Mouse (Mus musculus) embryonic facial prominence, embryonic 13.5 days (tissue): ENCODE data around the gene Rnf213. TPM values are rescaled to one million over a fixed set of nuclear protein-coding genes. Genes with fewer than 3 reads are reported as not detected.
"Not testable (repeated sequence)": the region's sequence is repeated elsewhere in the genome, so short reads cannot be mapped to it uniquely, and the experiment has no call there.

Experiments used
- ATAC-seq: fragments of 200-750 bp; cut with Nextera tagmentation; 2 replicates; pipeline ENCODE4 v1.8.0; 2017; ENCODE audit warnings: low read depth; ENCODE audit not compliant: insufficient number of reproducible peaks, insufficient read depth, low FRiP score, low TSS enrichment
- H3K27ac ChIP-seq: fragments of 300-500 bp; sonication (generic); 2 replicates; pipeline ENCODE4 v1.5.1; 2015; ENCODE audit warnings: moderate library complexity, mild to moderate bottlenecking, inconsistent platforms
- H3K27me3 ChIP-seq: fragments of 300-500 bp; sonication (generic); 2 replicates; pipeline ENCODE4 v1.6.1; 2015; ENCODE audit warnings: mild to moderate bottlenecking, inconsistent platforms
- H3K36me3 ChIP-seq: fragments of 300-500 bp; sonication (generic); 2 replicates; pipeline ENCODE4 v1.6.1; 2015; ENCODE audit warnings: mild to moderate bottlenecking, inconsistent platforms
- H3K4me1 ChIP-seq: fragments of 300-500 bp; sonication (generic); 2 replicates; pipeline ENCODE4 v1.6.1; 2015; ENCODE audit warnings: inconsistent platforms
- H3K4me2 ChIP-seq: fragments of 300-500 bp; sonication (generic); 2 replicates; pipeline ENCODE4 v1.6.1; 2015; ENCODE audit warnings: moderate library complexity, mild to moderate bottlenecking, inconsistent platforms
- H3K4me3 ChIP-seq: fragments of 300-500 bp; sonication (generic); 2 replicates; pipeline ENCODE4 v1.5.1; 2015; ENCODE audit warnings: mild to moderate bottlenecking, inconsistent platforms
- H3K9ac ChIP-seq: fragments of 300-500 bp; sonication (generic); 2 replicates; pipeline ENCODE4 v1.6.1; 2015; ENCODE audit warnings: mild to moderate bottlenecking, inconsistent platforms
- H3K9me3 ChIP-seq: fragments of 300-500 bp; sonication (generic); 2 replicates; pipeline ENCODE4 v1.6.1; 2016; ENCODE audit warnings: inconsistent platforms
- WGBS: fragments of 180-500 bp; shearing (Covaris S2); methylation state at CpG from one replicate; pipeline ENCODE4 v1.1.7; 2015; ENCODE audit warnings: mixed read lengths; 5-methylcytosine and 5-hydroxymethylcytosine counted together
- polyA plus RNA-seq: library from polyadenylated mRNA; unstranded; fragments of >200 nt; fragmentation: Nextera tagmentation; extraction: Ambion mirVana; gene quantifications from 2 replicates; pipeline ENCODE4 v1.2.1, GENCODE M21; 2015

Gene Rnf213
- polyA plus RNA-seq, 1 experiment from 2014 or later, result 2.1 TPM

DNA sequence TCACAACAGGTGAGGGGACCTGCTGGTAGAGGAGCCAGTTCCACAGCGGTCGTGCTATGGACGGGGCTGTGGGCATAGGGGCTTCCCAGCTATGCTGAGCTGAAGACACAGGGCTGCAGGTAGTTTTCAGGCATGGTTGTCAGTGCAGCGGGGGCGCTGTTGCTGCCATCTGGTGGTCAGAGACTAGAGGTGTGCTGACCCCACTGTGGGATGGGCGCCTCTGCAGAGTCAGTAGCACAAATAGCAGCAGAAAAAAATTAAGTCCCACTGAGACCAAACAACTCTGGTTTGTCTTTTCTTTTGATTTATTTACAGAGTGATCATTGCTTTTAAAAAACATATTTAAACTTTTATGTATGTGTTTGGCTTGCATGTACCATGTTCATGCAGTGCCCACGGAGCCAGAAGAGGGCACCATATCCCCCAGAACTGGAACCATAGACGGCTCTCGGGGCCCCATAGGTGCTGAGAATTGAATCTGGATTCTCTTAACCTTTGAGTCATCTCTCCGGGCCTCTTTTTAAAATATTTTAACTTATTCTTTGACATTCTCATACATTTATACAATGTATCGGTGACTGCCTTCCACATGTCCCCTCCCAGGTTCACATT lies 29.3 kb upstream of the Rnf213 start:
- H3K27ac ChIP-seq, result no peak overlapping the region
- H3K9me3 ChIP-seq, result no peaks in the 10 kb centered on the region
- no peaks in the 10 kb centered on the region for H3K27me3 ChIP-seq
- H3K4me2 ChIP-seq, result 0 out of 2 replicates have a peak overlapping the region, but pooled peaks have one; percentile 20
- 30% methylated on average over 11 of the region's 11 CpGs for WGBS
- ATAC-seq, result peak; percentile 71; the same call in 1 of the 2 replicates
- peaks cover 3% of the 10 kb centered on the region; the same call in 1 of the 2 replicates for H3K4me1 ChIP-seq
- H3K36me3 ChIP-seq, result peaks cover 51% of the 10 kb centered on the region
- H3K9ac ChIP-seq, result no peak overlapping the region
- no peak overlapping the region for H3K4me3 ChIP-seq

DNA sequence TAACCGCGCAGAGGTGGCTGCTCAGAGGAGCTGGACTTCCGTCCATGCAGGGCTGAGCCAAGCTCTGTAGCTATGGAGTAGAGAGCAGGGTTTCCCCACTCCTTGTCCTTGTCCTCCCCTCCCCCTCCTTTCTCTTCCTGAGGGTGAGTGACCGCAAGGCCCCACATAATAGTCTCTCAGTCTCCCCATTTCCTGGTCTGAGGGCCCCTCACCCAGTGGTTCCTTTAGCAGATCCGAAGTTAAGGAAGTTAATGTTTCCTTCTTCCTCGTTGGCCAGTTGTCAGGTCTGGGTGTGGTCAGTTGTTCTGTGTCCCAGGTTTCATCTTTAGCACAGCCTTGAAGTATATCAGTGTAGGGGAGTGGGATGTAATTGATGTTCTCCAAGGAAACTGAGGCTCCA lies 17.5 kb upstream of the Rnf213 start:
- ATAC-seq, result no peak
- Histone ChIP-seq H3K4me1 (no peaks in the 10 kb centered on the region), H3K27me3 (no peaks in the 10 kb centered on the region), H3K9ac (no peak overlapping the region), H3K4me3 (no peak overlapping the region), H3K4me2 (no peak overlapping the region), H3K36me3 (peaks cover 40% of the 10 kb centered on the region), H3K9me3 (no peaks in the 10 kb centered on the region), H3K27ac (no peak overlapping the region)
- 70% methylated on average over 6 of the region's 6 CpGs for WGBS

DNA sequence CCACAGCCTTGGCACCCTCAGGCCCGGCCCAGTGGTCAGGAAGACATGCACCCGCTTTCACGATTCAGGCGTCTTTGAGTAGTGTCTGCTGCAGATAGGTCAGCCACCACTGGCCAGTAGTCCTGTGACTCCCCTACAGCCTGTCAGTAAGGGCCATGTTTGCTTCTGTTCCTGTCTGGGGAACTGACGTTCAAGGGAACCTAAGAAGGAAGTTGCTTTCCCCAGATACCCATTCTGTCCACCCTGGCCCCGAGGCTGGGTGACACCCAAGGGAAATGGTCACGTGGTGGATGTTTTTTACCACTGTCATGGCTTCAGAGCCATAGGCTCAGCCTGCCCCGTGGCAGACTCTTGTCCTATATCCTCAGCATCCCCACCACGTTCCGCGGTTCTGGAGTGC lies 15.6 kb upstream of the Rnf213 start:
- Histone ChIP-seq H3K9ac (no peak overlapping the region), H3K4me1 (no peaks in the 10 kb centered on the region), H3K36me3 (peaks cover 46% of the 10 kb centered on the region), H3K4me3 (no peak overlapping the region), H3K4me2 (no peak overlapping the region), H3K27me3 (no peaks in the 10 kb centered on the region), H3K27ac (no peak overlapping the region), H3K9me3 (no peaks in the 10 kb centered on the region)
- 93% methylated on average over 11 of the region's 11 CpGs for WGBS
- ATAC-seq, result no peak

DNA sequence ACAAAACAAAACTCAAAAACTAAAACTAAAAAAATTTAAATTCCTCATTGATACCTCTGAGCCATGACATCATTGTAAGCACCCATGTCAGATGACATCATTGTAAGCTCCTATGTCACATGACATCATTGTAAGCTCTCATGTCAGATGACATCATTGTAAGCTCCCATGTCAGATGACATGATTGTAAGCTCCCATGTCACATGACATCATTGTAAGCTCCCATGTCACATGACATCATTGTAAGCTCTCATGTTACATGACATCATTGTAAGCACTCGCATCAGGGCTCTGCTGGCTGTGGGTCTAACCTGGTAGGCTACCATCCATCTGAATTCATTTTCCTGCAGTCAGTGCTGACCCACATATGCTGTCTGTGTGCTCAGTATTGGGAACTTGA lies 14.3 kb upstream of the Rnf213 start:
- no peak for ATAC-seq
- Histone ChIP-seq H3K27ac (no peak overlapping the region), H3K27me3 (no peaks in the 10 kb centered on the region), H3K36me3 (peaks cover 46% of the 10 kb centered on the region), H3K4me3 (no peak overlapping the region), H3K4me1 (no peaks in the 10 kb centered on the region), H3K4me2 (no peak overlapping the region), H3K9ac (no peak overlapping the region), H3K9me3 (no peaks in the 10 kb centered on the region)
- 80% methylated on average over 1 of the region's 1 CpGs for WGBS

DNA sequence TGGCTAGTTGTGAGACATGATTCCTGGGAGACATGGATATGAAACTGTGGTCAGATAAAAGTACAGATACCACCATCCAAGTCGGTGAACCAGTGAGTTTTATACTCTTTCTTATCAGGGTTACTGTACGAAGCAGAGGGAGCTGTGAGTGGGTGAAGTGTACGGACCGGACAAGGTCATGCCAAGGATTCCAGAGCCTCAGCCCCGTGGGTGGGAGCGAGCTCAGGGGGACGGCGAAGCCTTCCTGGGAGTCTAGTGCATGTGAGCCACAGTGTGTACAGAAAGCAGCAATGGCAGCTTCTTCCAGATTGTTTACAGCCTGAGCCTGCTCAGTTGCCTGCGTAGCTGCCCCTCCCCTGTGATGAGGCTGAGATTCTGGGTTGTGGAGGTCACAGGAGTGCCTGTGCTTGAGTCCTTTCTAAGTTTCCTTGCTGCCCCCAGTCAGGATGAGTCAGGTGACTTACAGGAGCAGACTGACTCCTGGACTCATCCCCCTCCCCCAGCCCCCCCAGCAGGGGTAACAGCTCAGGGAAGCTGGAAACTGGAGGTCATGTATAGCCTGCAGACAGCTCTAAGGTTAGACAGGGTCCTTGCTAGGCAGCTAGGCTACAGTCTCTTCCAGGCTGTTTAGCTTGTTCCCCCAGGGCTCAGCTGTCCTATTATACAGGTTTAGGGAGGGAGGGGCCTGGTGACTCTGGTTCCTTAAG lies 11.1 kb upstream of the Rnf213 start:
- Histone ChIP-seq H3K9ac (no peak overlapping the region), H3K4me2 (no peak overlapping the region), H3K27me3 (no peaks in the 10 kb centered on the region), H3K36me3 (peaks cover 41% of the 10 kb centered on the region), H3K9me3 (no peaks in the 10 kb centered on the region), H3K4me1 (no peaks in the 10 kb centered on the region), H3K4me3 (no peak overlapping the region), H3K27ac (no peak overlapping the region)
- ATAC-seq, result no peak
- 80% methylated on average over 9 of the region's 9 CpGs for WGBS

DNA sequence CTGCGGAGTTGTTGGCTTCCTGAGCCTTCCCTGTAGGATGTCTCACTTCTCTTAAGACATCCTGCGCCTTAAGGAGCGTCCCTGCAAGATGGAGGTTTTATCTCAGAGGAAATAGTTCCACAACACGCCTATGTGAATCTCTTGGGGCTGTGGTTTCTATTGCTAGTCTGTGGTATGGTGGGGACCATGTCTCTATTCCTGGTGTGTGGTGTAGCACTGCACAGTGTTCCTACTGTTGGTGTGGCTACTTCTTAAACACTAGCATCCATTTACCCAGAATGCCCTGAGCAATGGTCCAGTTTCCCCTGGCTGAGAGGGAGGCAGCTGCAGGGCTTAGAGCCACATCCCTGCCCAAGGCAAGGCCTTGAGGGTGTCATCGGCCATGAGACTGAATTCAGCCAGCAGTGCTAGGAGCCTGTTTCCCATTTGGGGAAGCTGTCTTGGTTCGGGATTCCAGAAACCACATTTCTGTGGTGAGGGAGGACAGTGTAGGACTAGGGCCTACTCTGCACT lies 10.5 kb upstream of the Rnf213 start:
- no peak overlapping the region for H3K9ac ChIP-seq
- no peaks in the 10 kb centered on the region for H3K4me1 ChIP-seq
- peaks cover 1% of the 10 kb centered on the region; the same call in 1 of the 2 replicates for H3K27me3 ChIP-seq
- H3K9me3 ChIP-seq, result no peaks in the 10 kb centered on the region
- 56% methylated on average over 6 of the region's 6 CpGs for WGBS
- no peak for ATAC-seq
- no peak overlapping the region for H3K4me3 ChIP-seq
- peaks cover 35% of the 10 kb centered on the region for H3K36me3 ChIP-seq
- no peak overlapping the region for H3K4me2 ChIP-seq
- no peak overlapping the region for H3K27ac ChIP-seq

DNA sequence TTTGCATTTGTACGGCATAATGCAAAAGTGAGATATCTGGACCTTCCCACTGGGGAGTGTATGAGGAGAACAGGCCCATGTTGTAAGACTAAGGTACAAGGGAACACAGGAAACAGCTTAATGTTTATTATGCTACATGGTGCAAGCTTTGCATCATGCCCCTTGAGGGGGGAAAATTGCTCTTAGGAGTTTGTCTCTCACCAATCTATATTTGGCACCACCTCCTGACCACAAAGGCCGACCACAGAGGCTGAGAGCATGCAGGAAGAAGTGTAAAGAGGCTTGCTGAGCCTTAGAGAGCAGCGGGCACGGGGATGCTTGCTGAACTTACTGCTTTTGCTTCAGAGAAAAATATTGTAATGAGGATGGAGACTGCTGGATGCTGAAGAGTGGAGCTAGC lies 8.0 kb upstream of the Rnf213 start:
- 64% methylated on average over 4 of the region's 4 CpGs for WGBS
- Histone ChIP-seq H3K27ac (no peak overlapping the region), H3K36me3 (peaks cover 11% of the 10 kb centered on the region), H3K4me1 (peaks cover 4% of the 10 kb centered on the region), H3K27me3 (peaks cover 27% of the 10 kb centered on the region), H3K4me3 (no peak overlapping the region), H3K9ac (no peak overlapping the region), H3K9me3 (no peaks in the 10 kb centered on the region), H3K4me2 (no peak overlapping the region)
- ATAC-seq, result no peak

DNA sequence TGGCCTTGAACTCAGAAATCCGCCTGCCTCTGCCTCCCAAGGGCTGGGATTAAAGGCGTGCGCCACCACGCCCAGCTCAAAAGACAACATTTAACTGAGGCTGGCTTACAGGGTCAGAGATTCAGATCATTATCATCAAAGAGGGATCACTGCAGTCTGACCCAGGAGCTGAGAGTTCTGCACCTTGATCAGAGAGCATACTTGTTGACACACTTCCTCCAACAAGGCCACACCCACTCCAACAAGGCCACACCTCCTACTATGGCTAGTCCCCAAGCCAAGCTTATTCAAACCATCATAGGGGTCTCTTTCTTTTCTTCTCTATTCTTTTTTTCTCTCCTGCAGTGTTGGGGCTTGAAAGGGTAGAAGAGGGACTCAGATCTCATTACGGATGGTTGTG lies 6.6 kb upstream of the Rnf213 start:
- H3K4me1 ChIP-seq, result peaks cover 17% of the 10 kb centered on the region
- H3K9me3 ChIP-seq, result no peaks in the 10 kb centered on the region
- 0 out of 2 replicates have a peak, but pooled peaks cover 2% of the 10 kb centered on the region for H3K36me3 ChIP-seq
- no peak overlapping the region for H3K4me2 ChIP-seq
- peaks cover 41% of the 10 kb centered on the region for H3K27me3 ChIP-seq
- no peak overlapping the region for H3K9ac ChIP-seq
- no peak for ATAC-seq
- no peak overlapping the region for H3K27ac ChIP-seq
- H3K4me3 ChIP-seq, result no peak overlapping the region
- WGBS, result 96% methylated on average over 5 of the region's 5 CpGs

DNA sequence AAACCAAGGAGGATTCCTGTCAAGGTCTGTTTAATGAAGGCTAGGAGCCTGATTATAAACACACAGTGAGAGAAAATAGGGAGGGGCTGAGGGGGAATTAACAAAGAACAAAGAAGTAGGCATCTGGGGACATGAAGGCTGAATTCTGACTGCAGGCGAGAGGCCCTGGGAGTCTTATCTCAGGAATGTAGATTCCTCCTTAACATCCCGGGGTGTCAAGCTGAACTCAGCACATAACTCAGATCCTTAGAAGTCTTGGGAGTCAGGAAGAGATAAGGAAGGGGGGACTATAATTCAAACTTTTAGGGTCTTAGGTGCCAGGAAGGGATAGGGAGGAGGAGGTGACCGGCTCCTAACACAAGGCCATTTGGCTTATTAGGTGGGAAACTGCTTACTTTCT lies 5.6 kb upstream of the Rnf213 start:
- H3K36me3 ChIP-seq, ATAC-seq, H3K9ac ChIP-seq, H3K4me3 ChIP-seq, H3K9me3 ChIP-seq, H3K27ac ChIP-seq, H3K4me2 ChIP-seq: not testable (repeated sequence)
- Histone ChIP-seq H3K27me3 (peaks cover 50% of the 10 kb centered on the region), H3K4me1 (peaks cover 23% of the 10 kb centered on the region)
- 30% methylated on average over 3 of the region's 3 CpGs for WGBS

DNA sequence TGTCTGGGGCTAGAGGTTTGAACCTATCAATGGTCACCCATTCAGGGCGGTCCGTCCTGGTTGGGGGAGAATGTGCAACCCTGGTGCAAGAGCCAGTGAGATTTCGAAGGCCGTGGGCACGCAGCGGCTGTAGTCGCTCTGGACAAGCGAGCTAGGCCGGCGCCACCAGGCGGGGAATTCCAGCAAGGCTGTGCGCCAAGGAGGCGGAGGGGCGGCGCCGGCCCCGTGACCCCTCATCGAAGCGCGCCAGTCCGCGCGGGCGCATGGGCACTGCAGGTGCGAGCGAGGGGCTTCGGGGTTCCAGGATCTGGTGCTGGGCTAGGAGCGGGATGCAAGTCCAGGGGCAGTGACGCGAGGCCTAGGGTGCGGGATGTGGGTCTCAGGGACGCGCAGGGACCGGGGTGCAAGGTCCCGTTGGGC lies 3.0 kb upstream of the Rnf213 start:
- Histone ChIP-seq H3K27me3 (peaks cover 75% of the 10 kb centered on the region), H3K27ac (no peak overlapping the region; the same call in 1 of the 2 replicates), H3K4me3 (peak overlapping the region; percentile 66), H3K36me3 (no peaks in the 10 kb centered on the region), H3K4me2 (peak overlapping the region; percentile 97), H3K9ac (peak overlapping the region; percentile 72), H3K9me3 (no peaks in the 10 kb centered on the region), H3K4me1 (peaks cover 32% of the 10 kb centered on the region)
- 1% methylated on average over 35 of the region's 35 CpGs for WGBS
- ATAC-seq, result no peak

DNA sequence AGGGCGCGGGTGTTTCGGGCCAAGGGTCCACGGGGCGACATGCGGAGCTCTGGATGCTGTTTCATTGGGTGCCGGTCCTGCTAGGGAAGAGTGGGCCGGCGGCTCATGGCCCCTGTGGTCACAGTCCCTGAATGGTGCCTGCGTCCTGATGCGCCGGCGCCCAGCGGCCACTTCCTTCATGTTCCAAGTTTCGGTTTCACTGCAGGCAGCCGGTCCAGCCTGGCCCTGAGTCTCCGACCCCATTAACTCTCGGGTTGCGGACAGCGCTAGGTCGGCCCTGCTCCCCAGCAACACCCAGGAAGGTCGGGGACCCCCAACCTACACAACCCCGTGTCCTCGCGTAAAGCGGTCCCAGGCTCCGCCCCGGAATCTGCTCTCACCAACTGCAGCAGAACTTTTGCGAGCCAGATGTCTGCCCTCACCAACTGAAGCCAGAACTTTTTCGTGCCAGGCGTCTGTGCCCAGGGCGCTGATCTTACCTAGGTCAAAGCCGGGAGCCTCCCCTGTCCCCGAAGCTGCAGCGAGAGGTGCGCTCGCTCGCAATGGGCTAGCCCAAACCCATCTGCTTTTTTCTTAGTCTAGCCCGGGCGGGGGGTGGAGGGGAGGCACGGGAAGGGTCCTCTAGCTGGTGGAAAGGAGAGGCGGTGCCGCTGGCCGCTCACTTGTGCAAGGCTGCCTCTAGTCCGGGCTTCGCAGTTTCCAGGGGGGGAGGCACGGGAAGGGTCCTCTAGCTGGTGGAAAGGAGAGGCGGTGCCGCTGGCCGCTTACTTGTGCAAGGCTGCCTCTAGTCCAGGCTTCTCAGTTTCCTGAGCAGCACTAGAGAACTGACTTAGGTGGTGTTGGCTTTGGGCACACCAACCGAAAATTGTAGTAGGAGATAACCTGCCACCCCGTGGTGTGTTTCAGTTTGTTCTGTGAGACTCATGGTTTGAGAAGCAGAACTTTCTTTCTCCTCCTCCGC lies 2.3 kb upstream of the Rnf213 start:
- Histone ChIP-seq H3K27me3 (peaks cover 82% of the 10 kb centered on the region), H3K27ac (no peak overlapping the region; the same call in 1 of the 2 replicates), H3K9me3 (no peaks in the 10 kb centered on the region), H3K4me1 (peaks cover 32% of the 10 kb centered on the region), H3K4me2 (peak overlapping the region; percentile 97), H3K9ac (peak overlapping the region; percentile 72), H3K4me3 (peak overlapping the region; percentile 66), H3K36me3 (no peaks in the 10 kb centered on the region)
- 2% methylated on average over 53 of the region's 53 CpGs for WGBS
- ATAC-seq, result no peak
